Mouse (Mus musculus): ENCODE measurements around the gene Mrpl36. TPM values are rescaled to one million over a fixed set of nuclear protein-coding genes. Genes with fewer than 3 reads are reported as not detected.

Mrpl36 gene
- polyA plus RNA-seq, 1 experiment from 2014 or later = 92.2 TPM

- Histone ChIP-seq H3K9me3 (ENCODE audit: control insufficient read depth, low read length) (no peaks in the 10 kb centered on the region), H3K36me3 (ENCODE audit: control insufficient read depth, insufficient read depth) (no peaks in the 10 kb centered on the region), H3K9ac (replicated peaks; ENCODE audit: low read depth, low read length) (no peak overlapping the region), H3K4me3 (replicated peaks; ENCODE audit: low read length) (no peak overlapping the region), H3K4me2 (ENCODE audit: low read length) (no peak overlapping the region), H3K27ac (ENCODE audit: low read length) (no peak overlapping the region), H3K27me3 (replicated peaks; ENCODE audit: control insufficient read depth, insufficient read depth, low read length) (no peaks in the 10 kb centered on the region), H3K4me1 (replicated peaks; ENCODE audit: control insufficient read depth, insufficient read depth, low read length) (no peaks in the 10 kb centered on the region)
- 88% methylated on average over 3 of the region's 3 CpGs for WGBS
- ATAC-seq = no peak
Observed at GRCm38 (mm10) chr13:73357106-73357505, 28.8 kb downstream of the Mrpl36 start.

GRCm38 (mm10) chr13:73373367-73373766 lies 45.1 kb downstream of the Mrpl36 start:
- Histone ChIP-seq H3K36me3 (ENCODE audit: control insufficient read depth, insufficient read depth) (no peaks in the 10 kb centered on the region), H3K27me3 (replicated peaks; ENCODE audit: control insufficient read depth, insufficient read depth, low read length) (no peaks in the 10 kb centered on the region), H3K27ac (ENCODE audit: low read length) (no peak overlapping the region)

DNA sequence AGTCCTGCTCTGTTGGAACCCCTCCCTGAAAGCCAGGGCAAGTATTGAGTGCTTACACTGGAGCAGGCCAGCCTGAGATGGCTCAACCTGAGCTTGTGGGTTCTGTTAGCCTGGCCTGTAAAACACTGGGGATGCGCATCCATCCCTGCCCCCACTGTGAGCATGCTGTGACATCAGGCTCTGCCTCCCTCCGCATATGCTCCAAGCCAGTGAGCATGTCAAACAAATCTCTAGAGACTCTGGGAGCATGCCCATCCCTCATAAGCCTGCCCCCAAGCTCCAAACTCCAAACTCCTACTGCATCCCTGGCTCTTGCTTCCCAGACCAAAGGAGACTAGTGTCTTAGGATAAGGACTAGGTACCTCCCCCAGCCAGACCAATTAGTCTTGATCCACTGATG lies 46.3 kb downstream of the Mrpl36 start:
- no peaks in the 10 kb centered on the region for H3K36me3 ChIP-seq (ENCODE audit: control insufficient read depth, insufficient read depth)
- no peak for ATAC-seq
- H3K27ac ChIP-seq (ENCODE audit: low read length) = no peak overlapping the region
- no peak overlapping the region for H3K4me2 ChIP-seq (ENCODE audit: low read length)
- H3K9ac ChIP-seq (replicated peaks; ENCODE audit: low read depth, low read length) = no peak overlapping the region
- H3K9me3 ChIP-seq (ENCODE audit: control insufficient read depth, low read length) = no peaks in the 10 kb centered on the region
- no peaks in the 10 kb centered on the region for H3K27me3 ChIP-seq (replicated peaks; ENCODE audit: control insufficient read depth, insufficient read depth, low read length)
- WGBS = 50% methylated on average over 2 of the region's 2 CpGs
- no peaks in the 10 kb centered on the region for H3K4me1 ChIP-seq (replicated peaks; ENCODE audit: control insufficient read depth, insufficient read depth, low read length)
- no peak overlapping the region for H3K4me3 ChIP-seq (replicated peaks; ENCODE audit: low read length)

More at GRCm38 (mm10) chr13:73373367-73373766, 45.1 kb downstream of the Mrpl36 start:
- no peak for ATAC-seq
- 78% methylated on average over 4 of the region's 4 CpGs for whole genome bisulfite sequencing
- Histone ChIP-seq H3K4me2 (ENCODE audit: low read length) (no peak overlapping the region), H3K9ac (replicated peaks; ENCODE audit: low read depth, low read length) (no peak overlapping the region), H3K4me3 (replicated peaks; ENCODE audit: low read length) (no peak overlapping the region), H3K4me1 (replicated peaks; ENCODE audit: control insufficient read depth, insufficient read depth, low read length) (no peaks in the 10 kb centered on the region), H3K9me3 (ENCODE audit: control insufficient read depth, low read length) (no peaks in the 10 kb centered on the region)

- H3K4me3 ChIP-seq (replicated peaks; ENCODE audit: low read length) = no peak overlapping the region
- H3K36me3 ChIP-seq (ENCODE audit: control insufficient read depth, insufficient read depth) = no peaks in the 10 kb centered on the region
- no peak overlapping the region for H3K4me2 ChIP-seq (ENCODE audit: low read length)
- no peak for ATAC-seq
- no peak overlapping the region for H3K27ac ChIP-seq (ENCODE audit: low read length)
- no peaks in the 10 kb centered on the region for H3K4me1 ChIP-seq (replicated peaks; ENCODE audit: control insufficient read depth, insufficient read depth, low read length)
- no peaks in the 10 kb centered on the region for H3K27me3 ChIP-seq (replicated peaks; ENCODE audit: control insufficient read depth, insufficient read depth, low read length)
- no peak overlapping the region for H3K9ac ChIP-seq (replicated peaks; ENCODE audit: low read depth, low read length)
- no peaks in the 10 kb centered on the region for H3K9me3 ChIP-seq (ENCODE audit: control insufficient read depth, low read length)
- 87% methylated on average over 9 of the region's 9 CpGs for WGBS
Observed at GRCm38 (mm10) chr13:73377637-73378036, 49.3 kb downstream of the Mrpl36 start.

Other genes starting within 250 kb of the Mrpl36 start
- gene Irx4, start 68.0 kb upstream of the Mrpl36 start, polyA plus RNA-seq (2015; fragmentation: Nextera tagmentation; extraction: Ambion mirVana) = 0.14 TPM in 1 of 2 replicates, not detected in the other
- gene Ndufs6, start within 50 bp of the Mrpl36 start, polyA plus RNA-seq (2015; fragmentation: Nextera tagmentation; extraction: Ambion mirVana) = 313 and 333 TPM in 2 replicates
- gene Lpcat1, start 138.7 kb downstream of the Mrpl36 start, polyA plus RNA-seq (2015; fragmentation: Nextera tagmentation; extraction: Ambion mirVana) = 62.3 and 64.7 TPM in 2 replicates
- gene Slc6a3, start 208.2 kb downstream of the Mrpl36 start, polyA plus RNA-seq (2015; fragmentation: Nextera tagmentation; extraction: Ambion mirVana) = 0.14 and 1.1 TPM in 2 replicates

Data from forebrain, embryonic 16.5 days (tissue).